Mouse (Mus musculus): ENCODE measurements around the gene Llph.
A peak's percentile ranks its signal among the peaks of the same experiment; 100 is the strongest.

Llph gene

DNA sequence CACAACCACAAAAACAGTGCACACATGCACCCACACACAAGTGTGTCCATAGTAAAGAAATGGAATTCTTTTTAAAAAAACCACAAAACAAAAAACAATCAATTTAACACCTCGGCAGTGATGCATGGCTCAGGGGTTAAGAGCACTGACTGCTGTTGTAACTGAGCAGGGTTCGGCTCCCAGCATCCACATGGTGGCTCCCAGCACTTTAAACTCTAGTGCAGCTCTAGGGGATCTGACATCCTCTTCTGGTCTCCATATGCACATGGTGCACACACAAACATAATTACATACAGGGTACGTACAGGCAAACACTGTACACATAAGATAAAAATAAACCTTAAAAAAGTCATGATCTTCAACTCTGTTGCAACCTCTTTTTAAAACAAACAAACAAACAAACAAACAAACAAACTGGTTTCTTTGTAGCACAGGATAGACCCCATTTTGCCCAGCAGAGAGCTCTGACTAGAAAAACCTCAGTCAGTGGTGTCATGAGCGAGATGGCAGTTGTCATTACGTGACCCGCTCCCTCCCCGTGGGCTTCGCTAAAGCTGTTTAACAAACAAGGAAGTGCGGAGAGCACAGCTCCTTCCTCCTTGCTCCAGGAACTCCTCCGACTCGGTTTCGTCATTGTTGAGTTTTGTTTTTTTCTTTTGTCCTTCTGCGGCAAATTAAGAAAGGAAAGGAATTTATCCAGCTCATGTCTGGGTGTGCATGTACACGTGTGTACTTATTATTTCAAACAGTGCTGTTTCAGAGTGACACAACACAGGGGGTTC lies 7.1 kb upstream of the Llph start:
- DNase-seq (ENCODE audit: low spot score in 2 of 2), result no peak

DNA sequence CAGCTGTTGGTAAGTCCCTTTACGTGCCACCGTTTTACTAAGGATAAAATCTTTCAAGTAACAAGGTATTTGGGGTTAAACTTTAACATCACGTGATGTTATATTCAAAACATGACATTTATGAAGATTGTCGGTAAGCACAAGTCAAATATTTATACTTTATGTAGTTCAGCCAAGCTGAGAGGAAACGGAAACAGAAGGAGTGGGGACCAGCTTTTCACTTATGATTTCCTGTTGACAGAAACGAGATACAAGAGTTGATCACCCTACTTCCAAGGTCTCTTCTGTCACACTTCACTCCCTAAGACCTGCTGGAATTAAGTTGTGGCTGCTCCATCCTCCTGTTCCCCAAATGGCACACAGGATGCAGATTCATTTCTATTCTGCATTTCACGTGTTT lies 6.1 kb upstream of the Llph start:
- no peak for DNase-seq (ENCODE audit: low spot score in 2 of 2)

- DNase-seq (ENCODE audit: low spot score in 2 of 2), result peak; percentile 39 to 62
Measured at GRCm38 (mm10) chr10:120231718-120232117, 4.8 kb downstream of the Llph start.

DNA sequence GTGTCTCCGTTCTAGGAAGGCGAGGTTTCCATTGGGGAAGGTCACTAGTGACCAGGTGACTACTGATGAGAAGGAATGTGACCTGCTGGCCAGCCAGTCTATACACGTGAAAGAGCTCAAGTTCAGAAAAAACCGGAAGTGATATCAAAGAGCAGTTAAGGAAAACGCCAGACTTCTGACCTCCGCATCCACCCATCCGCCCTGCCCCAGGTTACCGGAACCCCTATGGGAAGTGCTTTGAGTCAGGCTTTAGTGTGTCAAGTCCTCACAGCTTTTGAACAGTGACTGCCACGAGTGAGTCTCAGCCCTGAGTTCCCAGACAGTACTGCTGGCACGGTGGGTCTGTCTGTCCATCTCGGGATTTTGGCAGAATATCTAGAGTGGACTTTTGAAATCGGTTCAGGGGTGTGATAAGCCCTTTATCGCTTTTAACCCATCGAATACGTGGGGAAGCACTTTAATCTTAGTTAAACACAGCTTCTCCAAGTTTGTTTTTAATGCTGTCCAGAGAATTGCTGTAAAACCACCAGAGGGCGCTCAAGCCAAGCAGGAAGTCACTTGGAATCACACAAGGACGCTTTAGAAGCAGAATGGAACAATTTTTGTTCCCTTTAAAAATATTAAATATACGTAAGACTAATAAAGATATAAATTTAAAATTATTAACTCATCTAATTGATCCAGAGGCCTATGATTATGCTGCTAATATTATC lies 6.9 kb downstream of the Llph start:
- DNase-seq (ENCODE audit: low spot score in 2 of 2), result peak; percentile 44 to 48

DNA sequence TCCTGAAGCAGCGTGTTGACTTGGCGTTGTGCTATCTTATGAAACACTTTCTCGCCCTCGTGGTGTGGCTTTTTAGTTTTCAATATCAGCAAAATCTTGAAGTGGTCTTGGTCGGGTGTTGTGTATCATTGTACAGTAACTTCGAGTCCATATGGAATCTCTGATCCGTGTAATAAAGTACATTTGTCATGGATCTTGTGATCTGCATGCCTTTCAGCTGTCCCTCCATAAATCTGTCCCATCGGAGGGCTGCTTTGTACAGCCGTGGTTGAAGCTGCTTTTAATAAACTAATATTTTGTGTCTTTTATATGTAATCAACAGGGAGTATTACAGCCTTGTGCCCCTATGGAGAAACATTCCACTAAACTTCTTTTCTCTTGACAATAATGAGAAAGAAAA lies 10.0 kb downstream of the Llph start:
- no peak for DNase-seq (ENCODE audit: low spot score in 2 of 2)

DNA sequence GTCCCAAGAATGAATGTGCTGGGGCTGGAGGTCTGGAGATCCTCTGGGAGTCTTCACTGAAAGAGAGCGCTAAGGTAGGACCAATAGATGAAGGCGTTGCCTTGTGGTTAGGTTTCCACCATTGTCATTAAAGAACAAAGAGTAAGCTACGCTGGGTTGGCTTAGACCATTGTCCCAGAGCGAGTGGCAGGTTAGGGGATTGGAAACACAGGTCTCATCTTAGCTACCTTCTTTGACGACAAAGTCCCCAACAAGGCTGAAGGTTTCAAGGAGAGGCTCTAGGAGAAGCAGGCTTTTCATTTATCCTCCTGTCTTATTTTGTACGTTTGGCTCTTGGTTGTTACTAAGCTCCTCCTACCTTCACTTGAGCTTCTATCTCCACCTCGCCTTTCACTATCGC lies 11.4 kb downstream of the Llph start:
- DNase-seq (ENCODE audit: low spot score in 2 of 2), result no peak

GRCm38 (mm10) chr10:120239476-120239875 lies 12.6 kb downstream of the Llph start:
- DNase-seq (ENCODE audit: low spot score in 2 of 2), result no peak

- no peak for DNase-seq (ENCODE audit: low spot score in 2 of 2)
Measured at GRCm38 (mm10) chr10:120242421-120242820, 15.6 kb downstream of the Llph start.

- DNase-seq (ENCODE audit: low spot score in 2 of 2), result no peak
Measured at GRCm38 (mm10) chr10:120245681-120246080, 18.8 kb downstream of the Llph start.

DNA sequence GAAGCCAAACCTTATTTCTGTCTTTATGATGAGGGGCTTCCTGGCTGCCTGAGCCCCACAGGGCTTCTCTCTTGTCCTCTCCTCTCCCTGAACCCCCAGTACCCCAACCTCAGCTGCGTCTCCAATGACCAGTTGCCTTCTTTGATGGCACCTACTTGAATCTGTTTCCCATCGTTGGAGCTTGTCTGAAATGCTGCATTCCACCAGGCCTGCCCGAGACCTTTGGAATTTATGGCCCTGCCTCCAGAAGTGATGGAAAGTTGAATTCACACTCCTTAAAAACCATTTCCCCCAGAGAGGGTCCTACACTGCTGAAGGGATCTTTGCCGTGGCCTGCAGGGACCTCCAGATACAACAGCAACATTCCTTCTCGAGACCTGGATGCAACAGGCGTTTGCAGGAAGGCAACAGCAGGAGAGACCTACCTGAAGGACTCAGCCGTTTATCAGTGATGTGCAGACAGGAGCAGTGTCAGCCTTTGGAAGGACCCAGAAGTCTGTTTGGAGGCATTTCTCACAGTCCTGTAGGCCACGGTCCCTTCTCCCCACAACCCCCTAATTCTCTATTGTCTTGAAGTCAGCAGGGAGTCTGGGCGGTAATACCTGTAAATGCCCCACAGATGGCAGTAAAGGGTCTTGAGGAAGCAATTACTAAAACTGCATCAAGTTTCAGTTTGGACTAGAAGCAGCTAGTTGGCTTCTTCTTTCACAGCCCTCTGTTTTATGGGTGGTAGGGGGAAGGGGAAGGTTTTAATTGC lies 20.3 kb downstream of the Llph start:
- DNase-seq (ENCODE audit: low spot score in 2 of 2), result peak in 1 of 2 experiments; percentile 37

- no peak for DNase-seq (ENCODE audit: low spot score in 2 of 2)
Measured at GRCm38 (mm10) chr10:120250911-120251683, 24.2 kb downstream of the Llph start.

DNA sequence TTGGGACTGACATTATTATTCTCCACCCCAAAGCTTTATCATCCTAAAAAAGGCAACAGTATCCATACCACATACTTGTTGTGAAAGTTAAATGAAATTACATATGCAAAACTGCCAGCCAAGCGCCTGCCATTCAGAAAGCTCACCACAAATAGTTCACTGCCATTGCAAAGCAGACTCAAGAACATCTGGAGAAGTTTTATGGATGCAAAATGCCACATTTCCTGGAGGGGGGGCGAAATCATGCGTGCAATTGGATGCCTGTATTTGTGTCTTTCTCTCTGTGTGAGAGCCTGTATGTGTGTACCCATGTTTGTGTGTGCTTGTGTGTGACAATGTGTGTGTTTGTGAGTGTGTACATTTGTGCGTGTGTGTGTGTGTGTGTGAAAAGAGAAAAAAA lies 24.9 kb downstream of the Llph start:
- no peak for DNase-seq (ENCODE audit: low spot score in 2 of 2)

DNA sequence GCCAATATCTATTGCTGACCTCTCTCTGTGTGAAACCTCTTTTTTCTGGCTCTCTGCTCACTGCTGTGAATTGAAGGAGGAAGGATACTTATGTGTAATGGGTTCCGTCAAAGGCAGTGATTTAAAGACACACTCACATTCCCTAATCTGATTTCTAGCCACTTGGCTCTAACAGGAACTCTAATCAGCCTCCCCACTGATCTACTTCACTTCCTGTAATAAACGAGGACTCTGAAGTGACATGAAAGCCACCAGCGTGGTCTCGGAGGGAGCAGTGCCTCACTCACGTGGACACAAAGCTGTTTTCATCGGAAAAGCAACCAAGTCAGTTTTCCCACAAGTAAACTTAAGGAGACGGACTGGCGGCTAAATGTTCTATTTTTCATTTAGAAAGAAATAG lies 25.9 kb downstream of the Llph start:
- no peak for DNase-seq (ENCODE audit: low spot score in 2 of 2)

GRCm38 (mm10) chr10:120257231-120257630 lies 30.4 kb downstream of the Llph start:
- DNase-seq (ENCODE audit: low spot score in 2 of 2), result peak; percentile 44 to 55

- no peak for DNase-seq (ENCODE audit: low spot score in 2 of 2)
Measured at GRCm38 (mm10) chr10:120267790-120268189, 40.9 kb downstream of the Llph start.

DNA sequence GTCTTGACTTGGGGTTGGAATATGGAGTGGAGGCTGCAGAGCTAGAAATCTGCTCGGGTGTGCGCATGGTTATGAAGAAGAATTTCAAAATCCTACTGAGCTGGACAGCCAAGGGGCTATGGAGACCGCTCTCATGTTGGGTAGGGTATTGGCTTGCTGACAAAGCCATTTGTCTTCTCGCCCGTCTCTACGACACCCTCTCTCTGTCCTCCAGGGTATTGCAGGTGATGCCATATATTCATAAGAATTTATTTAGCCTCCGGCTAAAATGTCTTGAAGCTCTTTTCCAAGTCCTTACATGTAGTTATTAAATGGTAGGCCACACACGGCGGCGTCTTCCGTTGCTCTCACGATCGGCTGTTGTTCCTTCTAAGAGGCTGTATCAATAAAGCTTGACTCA lies 43.1 kb downstream of the Llph start:
- no peak for DNase-seq (ENCODE audit: low spot score in 2 of 2)

DNA sequence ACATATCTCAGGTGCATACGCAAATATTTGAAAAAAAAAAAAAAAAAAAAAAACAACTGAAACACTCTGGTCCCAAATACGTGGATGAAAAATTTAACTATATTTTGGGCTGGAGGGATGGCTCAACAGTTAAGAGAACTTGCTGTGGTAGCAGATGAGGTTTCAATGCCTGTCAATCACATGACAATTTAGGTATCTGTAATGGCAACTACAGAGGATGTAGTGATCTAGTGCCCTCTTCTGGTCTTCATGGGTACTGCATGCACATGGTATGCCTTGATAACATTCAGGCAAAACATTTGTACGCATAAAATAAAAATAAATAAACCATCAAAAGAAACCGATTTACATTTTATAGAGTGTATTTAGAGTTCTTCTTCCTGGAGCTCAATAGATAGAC lies 43.9 kb downstream of the Llph start:
- DNase-seq (ENCODE audit: low spot score in 2 of 2), result peak in 1 of 2 experiments; percentile 48

DNA sequence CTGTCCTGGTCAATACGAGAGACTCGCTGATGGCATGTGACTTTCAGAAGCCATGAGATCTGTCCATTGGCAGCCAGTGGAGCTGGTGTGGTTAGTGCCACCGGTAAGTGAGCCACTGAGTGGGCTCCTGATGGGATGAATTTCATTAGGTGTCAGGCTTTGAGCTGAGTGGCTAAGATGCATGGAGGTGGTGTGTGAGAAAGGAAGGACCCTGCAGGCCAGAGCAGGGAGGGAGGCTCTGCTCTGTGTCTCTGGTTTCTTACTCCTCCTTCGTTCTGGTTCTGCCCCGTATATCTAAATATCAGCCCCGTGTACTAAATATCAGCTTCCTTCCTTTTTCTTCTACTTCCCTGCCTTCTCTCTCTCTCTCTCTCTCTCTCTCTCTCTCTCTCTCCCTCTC lies 44.4 kb downstream of the Llph start:
- no peak for DNase-seq (ENCODE audit: low spot score in 2 of 2)

DNA sequence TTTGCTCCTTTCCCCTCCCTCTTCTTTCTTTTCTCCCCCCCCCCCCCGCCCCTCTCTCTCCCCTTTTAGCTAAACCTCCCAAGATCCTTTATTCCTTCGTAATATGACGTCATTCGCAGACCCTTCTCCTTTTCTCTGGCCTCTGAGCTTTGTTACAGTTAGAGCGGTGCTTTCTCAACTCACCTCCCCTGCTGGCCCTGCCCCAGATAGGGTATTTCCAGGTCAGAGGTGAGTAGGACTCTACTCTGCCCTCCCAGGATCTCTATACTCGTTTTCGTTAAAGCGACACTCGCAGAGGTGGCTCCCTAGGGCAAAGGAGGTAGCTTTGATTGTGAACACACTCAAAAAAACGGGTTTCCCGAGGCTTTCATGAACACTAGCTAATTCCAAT lies 45.0 kb downstream of the Llph start:
- DNase-seq (ENCODE audit: low spot score in 2 of 2), result no peak

GRCm38 (mm10) chr10:120272270-120272883 lies 45.5 kb downstream of the Llph start:
- DNase-seq (ENCODE audit: low spot score in 2 of 2), result peak in 1 of 2 experiments; percentile 32

GRCm38 (mm10) chr10:120273335-120273734 lies 46.5 kb downstream of the Llph start:
- DNase-seq (ENCODE audit: low spot score in 2 of 2), result no peak
